Mouse (Mus musculus) liver, adult 2 months (tissue): ENCODE data around the gene Mipep.

Source experiments
- CTCF ChIP-seq: fragments of 200-500 bp; IDR thresholded peaks from 2 replicates; pipeline ENCODE4 v1.5.1; 2011; ENCODE audit warnings: low read depth, low read length, control low read depth
- POLR2A ChIP-seq: fragments of 200-500 bp; IDR thresholded peaks from 2 replicates; pipeline ENCODE4 v1.6.1; 2011; ENCODE audit warnings: low read length, control low read depth; ENCODE audit not compliant: insufficient read depth; ENCODE audit errors: extremely low read depth

DNA sequence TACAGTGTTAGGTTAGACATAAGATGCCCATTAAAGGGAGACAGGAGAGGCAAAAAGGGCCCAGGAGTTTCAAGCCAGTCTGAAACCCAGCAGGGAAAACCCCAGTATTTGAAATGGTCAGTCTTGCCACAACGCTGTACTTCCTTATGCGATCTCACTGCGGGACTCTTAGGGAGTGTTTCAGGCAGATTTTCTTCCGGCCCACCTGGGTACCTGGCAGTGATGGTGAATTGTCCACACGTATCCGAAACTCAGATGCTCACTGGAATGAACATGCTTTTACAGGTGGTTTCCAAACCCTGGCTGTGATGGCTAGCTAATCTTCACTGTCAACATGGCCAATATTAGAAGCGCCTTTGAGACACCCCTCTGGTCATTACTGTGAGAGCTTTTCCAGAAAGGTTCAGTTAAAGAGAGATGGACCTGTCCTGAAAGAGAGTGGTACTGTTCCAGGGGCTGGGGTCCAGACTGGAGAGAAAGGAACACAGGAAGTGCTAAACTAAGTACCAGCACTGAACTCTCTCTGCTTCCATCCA is 2.2 kb upstream of the Mipep start:
- TF ChIP-seq CTCF (no peak), POLR2A (no peak)
